Mouse (Mus musculus): ENCODE data around the gene Tmem184a. TPM values are rescaled to one million over a fixed set of nuclear protein-coding genes. Genes with fewer than 3 reads are reported as not detected.

Gene Tmem184a
- polyA plus RNA-seq, 1 experiment from 2014 or later = 1.3 TPM

- H3K27ac ChIP-seq (replicated peaks; ENCODE audit: low read depth, low read length) = no peak overlapping the region
- H3K9me3 ChIP-seq (replicated peaks; ENCODE audit: control insufficient read depth, low read length) = no peaks in the 10 kb centered on the region
- no peak for DNase-seq (ENCODE audit: low spot score)
- no peak overlapping the region for H3K4me2 ChIP-seq (ENCODE audit: low read depth, low read length)
- H3K36me3 ChIP-seq (replicated peaks; ENCODE audit: control insufficient read depth, insufficient read depth, low read depth, low read length) = no peaks in the 10 kb centered on the region
- no peak overlapping the region for H3K9ac ChIP-seq (replicated peaks; ENCODE audit: low read length)
- peaks cover 9% of the 10 kb centered on the region for H3K27me3 ChIP-seq (ENCODE audit: control insufficient read depth, insufficient read depth, low read length)
- no peak overlapping the region for H3K4me3 ChIP-seq (ENCODE audit: low read depth, low read length)
- no peaks in the 10 kb centered on the region for H3K4me1 ChIP-seq (ENCODE audit: control insufficient read depth, insufficient read depth, low read length)
- ATAC-seq (replicated peaks; ENCODE audit: insufficient number of reproducible peaks, low FRiP score, low TSS enrichment, low read depth) = no peak
- WGBS = 76% methylated on average over 15 of the region's 15 CpGs
Measured at GRCm38 (mm10) chr5:139811677-139812397, 7.9 kb downstream of the Tmem184a start.

GRCm38 (mm10) chr5:139809397-139809796 is 10.3 kb downstream of the Tmem184a start:
- ATAC-seq (replicated peaks; ENCODE audit: insufficient number of reproducible peaks, low FRiP score, low TSS enrichment, low read depth) = no peak
- 57% methylated on average over 4 of the region's 4 CpGs for WGBS
- Histone ChIP-seq H3K4me3 (ENCODE audit: low read depth, low read length) (no peak overlapping the region), H3K4me1 (ENCODE audit: control insufficient read depth, insufficient read depth, low read length) (no peaks in the 10 kb centered on the region; the same call in 1 of the 2 replicates), H3K27ac (replicated peaks; ENCODE audit: low read depth, low read length) (no peak overlapping the region), H3K9me3 (replicated peaks; ENCODE audit: control insufficient read depth, low read length) (no peaks in the 10 kb centered on the region), H3K27me3 (ENCODE audit: control insufficient read depth, insufficient read depth, low read length) (peaks cover 9% of the 10 kb centered on the region), H3K4me2 (ENCODE audit: low read depth, low read length) (no peak overlapping the region), H3K36me3 (replicated peaks; ENCODE audit: control insufficient read depth, insufficient read depth, low read depth, low read length) (no peaks in the 10 kb centered on the region), H3K9ac (replicated peaks; ENCODE audit: low read length) (no peak overlapping the region)
- DNase-seq (ENCODE audit: low spot score) = no peak

- Histone ChIP-seq H3K36me3 (replicated peaks; ENCODE audit: control insufficient read depth, insufficient read depth, low read depth, low read length) (no peaks in the 10 kb centered on the region), H3K4me2 (ENCODE audit: low read depth, low read length) (no peak overlapping the region), H3K4me1 (ENCODE audit: control insufficient read depth, insufficient read depth, low read length) (no peaks in the 10 kb centered on the region; the same call in 1 of the 2 replicates), H3K9ac (replicated peaks; ENCODE audit: low read length) (no peak overlapping the region), H3K4me3 (ENCODE audit: low read depth, low read length) (no peak overlapping the region), H3K27me3 (ENCODE audit: control insufficient read depth, insufficient read depth, low read length) (no peaks in the 10 kb centered on the region), H3K9me3 (replicated peaks; ENCODE audit: control insufficient read depth, low read length) (no peaks in the 10 kb centered on the region), H3K27ac (replicated peaks; ENCODE audit: low read depth, low read length) (no peak overlapping the region)
- ATAC-seq (replicated peaks; ENCODE audit: insufficient number of reproducible peaks, low FRiP score, low TSS enrichment, low read depth) (no peak), DNase-seq (ENCODE audit: low spot score) (no peak)
- WGBS = 89% methylated on average over 8 of the region's 8 CpGs
Measured at GRCm38 (mm10) chr5:139805924-139806323, 13.8 kb downstream of the Tmem184a start.

DNA sequence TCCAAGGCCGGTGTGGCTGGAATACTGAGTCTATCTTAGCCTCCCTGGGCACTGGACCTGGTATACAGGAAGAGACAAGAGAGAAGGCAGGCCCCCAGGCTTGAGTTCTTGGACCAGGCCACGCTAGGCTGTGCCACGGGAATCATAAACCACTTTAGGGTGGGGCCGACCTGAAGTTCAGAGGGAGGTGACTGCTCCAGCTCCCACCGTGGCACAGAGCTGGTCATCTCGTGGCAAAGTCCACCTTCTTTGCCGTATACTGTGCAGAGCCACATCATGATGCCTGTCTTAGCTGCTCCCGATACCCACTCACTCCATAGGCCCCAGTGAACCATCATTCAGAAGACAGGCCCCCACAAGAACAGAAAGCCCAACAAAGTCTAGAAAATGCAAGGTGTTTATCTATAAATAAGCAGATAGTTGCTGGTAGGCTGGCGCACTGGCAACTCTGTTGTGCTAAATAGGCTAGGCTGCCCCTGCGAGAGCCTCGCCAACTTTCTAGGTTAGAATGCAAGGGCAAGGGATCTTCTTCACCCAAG is 15.1 kb downstream of the Tmem184a start:
- ATAC-seq (replicated peaks; ENCODE audit: insufficient number of reproducible peaks, low FRiP score, low TSS enrichment, low read depth) (no peak), DNase-seq (ENCODE audit: low spot score) (no peak)
- no peak overlapping the region for H3K4me3 ChIP-seq (ENCODE audit: low read depth, low read length)
- no peaks in the 10 kb centered on the region for H3K27me3 ChIP-seq (ENCODE audit: control insufficient read depth, insufficient read depth, low read length)
- no peaks in the 10 kb centered on the region; the same call in 1 of the 2 replicates for H3K36me3 ChIP-seq (replicated peaks; ENCODE audit: control insufficient read depth, insufficient read depth, low read depth, low read length)
- no peak overlapping the region for H3K4me2 ChIP-seq (ENCODE audit: low read depth, low read length)
- no peaks in the 10 kb centered on the region; the same call in 1 of the 2 replicates for H3K4me1 ChIP-seq (ENCODE audit: control insufficient read depth, insufficient read depth, low read length)
- WGBS = 91% methylated on average over 11 of the region's 11 CpGs
- H3K9ac ChIP-seq (replicated peaks; ENCODE audit: low read length) = no peak overlapping the region
- H3K27ac ChIP-seq (replicated peaks; ENCODE audit: low read depth, low read length) = no peak overlapping the region
- no peaks in the 10 kb centered on the region for H3K9me3 ChIP-seq (replicated peaks; ENCODE audit: control insufficient read depth, low read length)

DNA sequence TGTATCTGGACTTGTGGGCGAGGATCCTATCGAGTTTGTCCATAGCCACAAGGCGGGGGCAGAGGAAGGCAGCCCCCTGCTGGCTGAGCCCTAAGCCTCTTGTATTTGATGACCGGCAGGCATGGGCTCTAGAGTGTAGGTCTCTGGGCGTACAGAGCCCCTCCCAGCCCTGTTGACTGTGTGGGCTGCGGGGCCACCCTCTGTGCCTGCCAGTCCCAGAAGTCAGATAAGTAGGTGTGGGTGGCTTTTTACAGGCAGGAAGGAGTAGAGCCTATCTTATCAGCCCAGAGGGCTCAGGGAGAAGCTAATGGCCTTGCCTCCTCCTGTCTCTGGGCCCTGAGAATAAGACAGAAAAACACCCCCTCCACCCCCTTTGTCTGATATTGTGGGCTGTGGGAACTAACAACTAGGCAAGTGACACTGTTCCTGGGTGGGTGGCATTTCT is 15.6 kb downstream of the Tmem184a start:
- DNase-seq (ENCODE audit: low spot score) (peak; percentile 35), ATAC-seq (replicated peaks; ENCODE audit: insufficient number of reproducible peaks, low FRiP score, low TSS enrichment, low read depth) (peak; percentile 45; the same call in 1 of the 2 replicates)
- no peak overlapping the region for H3K4me2 ChIP-seq (ENCODE audit: low read depth, low read length)

DNA sequence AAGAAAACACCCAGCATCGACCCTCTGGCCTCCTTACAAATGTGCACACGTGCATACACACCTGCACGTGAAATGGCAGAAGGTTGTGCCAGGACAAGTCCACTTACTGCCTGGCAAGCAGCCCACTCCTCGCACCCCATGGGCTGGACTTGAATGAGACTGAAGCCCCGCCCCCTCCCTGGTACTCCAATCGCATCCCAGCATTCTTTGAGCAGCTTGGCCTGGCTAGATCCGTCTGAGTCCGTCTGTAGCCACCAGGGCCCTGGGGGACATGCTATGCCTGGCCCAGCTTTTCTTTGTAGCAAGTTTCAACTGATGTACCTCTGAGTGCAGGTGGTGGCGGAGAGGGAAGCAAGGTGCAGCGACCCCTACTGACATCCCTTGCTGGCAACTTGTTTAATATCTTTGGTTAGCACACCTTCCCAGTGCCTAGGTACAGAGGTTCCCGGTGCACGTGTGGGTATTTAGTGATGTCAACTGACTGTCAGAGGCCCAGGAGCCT is 16.1 kb downstream of the Tmem184a start:
- Histone ChIP-seq H3K36me3 (replicated peaks; ENCODE audit: control insufficient read depth, insufficient read depth, low read depth, low read length) (no peaks in the 10 kb centered on the region; the same call in 1 of the 2 replicates), H3K9me3 (replicated peaks; ENCODE audit: control insufficient read depth, low read length) (no peaks in the 10 kb centered on the region), H3K4me3 (ENCODE audit: low read depth, low read length) (no peak overlapping the region), H3K4me2 (ENCODE audit: low read depth, low read length) (no peak overlapping the region), H3K4me1 (ENCODE audit: control insufficient read depth, insufficient read depth, low read length) (no peaks in the 10 kb centered on the region; the same call in 1 of the 2 replicates), H3K27me3 (ENCODE audit: control insufficient read depth, insufficient read depth, low read length) (no peaks in the 10 kb centered on the region), H3K9ac (replicated peaks; ENCODE audit: low read length) (no peak overlapping the region), H3K27ac (replicated peaks; ENCODE audit: low read depth, low read length) (no peak overlapping the region)
- ATAC-seq (replicated peaks; ENCODE audit: insufficient number of reproducible peaks, low FRiP score, low TSS enrichment, low read depth) (0 out of 2 replicates have a peak, but pooled peaks have one; percentile 41), DNase-seq (ENCODE audit: low spot score) (peak; percentile 75)
- WGBS = 9% methylated on average over 12 of the region's 12 CpGs

More for the DNA sequence above, 15.6 kb downstream of the Tmem184a start:
- H3K27me3 ChIP-seq (ENCODE audit: control insufficient read depth, insufficient read depth, low read length) = no peaks in the 10 kb centered on the region
- no peak overlapping the region for H3K4me3 ChIP-seq (ENCODE audit: low read depth, low read length)
- H3K36me3 ChIP-seq (replicated peaks; ENCODE audit: control insufficient read depth, insufficient read depth, low read depth, low read length) = no peaks in the 10 kb centered on the region; the same call in 1 of the 2 replicates
- no peaks in the 10 kb centered on the region for H3K9me3 ChIP-seq (replicated peaks; ENCODE audit: control insufficient read depth, low read length)
- no peak overlapping the region for H3K27ac ChIP-seq (replicated peaks; ENCODE audit: low read depth, low read length)
- H3K4me1 ChIP-seq (ENCODE audit: control insufficient read depth, insufficient read depth, low read length) = no peaks in the 10 kb centered on the region; the same call in 1 of the 2 replicates
- WGBS = 7% methylated on average over 6 of the region's 6 CpGs
- H3K9ac ChIP-seq (replicated peaks; ENCODE audit: low read length) = no peak overlapping the region

GRCm38 (mm10) chr5:139803165-139803564 is 16.6 kb downstream of the Tmem184a start:
- Histone ChIP-seq H3K27me3 (ENCODE audit: control insufficient read depth, insufficient read depth, low read length) (no peaks in the 10 kb centered on the region), H3K9me3 (replicated peaks; ENCODE audit: control insufficient read depth, low read length) (no peaks in the 10 kb centered on the region), H3K4me3 (ENCODE audit: low read depth, low read length) (no peak overlapping the region), H3K36me3 (replicated peaks; ENCODE audit: control insufficient read depth, insufficient read depth, low read depth, low read length) (no peaks in the 10 kb centered on the region; the same call in 1 of the 2 replicates), H3K4me1 (ENCODE audit: control insufficient read depth, insufficient read depth, low read length) (peaks cover 3% of the 10 kb centered on the region), H3K27ac (replicated peaks; ENCODE audit: low read depth, low read length) (no peak overlapping the region), H3K9ac (replicated peaks; ENCODE audit: low read length) (no peak overlapping the region), H3K4me2 (ENCODE audit: low read depth, low read length) (no peak overlapping the region)
- 85% methylated on average over 8 of the region's 8 CpGs for WGBS
- DNase-seq (ENCODE audit: low spot score) (no peak), ATAC-seq (replicated peaks; ENCODE audit: insufficient number of reproducible peaks, low FRiP score, low TSS enrichment, low read depth) (no peak)

DNA sequence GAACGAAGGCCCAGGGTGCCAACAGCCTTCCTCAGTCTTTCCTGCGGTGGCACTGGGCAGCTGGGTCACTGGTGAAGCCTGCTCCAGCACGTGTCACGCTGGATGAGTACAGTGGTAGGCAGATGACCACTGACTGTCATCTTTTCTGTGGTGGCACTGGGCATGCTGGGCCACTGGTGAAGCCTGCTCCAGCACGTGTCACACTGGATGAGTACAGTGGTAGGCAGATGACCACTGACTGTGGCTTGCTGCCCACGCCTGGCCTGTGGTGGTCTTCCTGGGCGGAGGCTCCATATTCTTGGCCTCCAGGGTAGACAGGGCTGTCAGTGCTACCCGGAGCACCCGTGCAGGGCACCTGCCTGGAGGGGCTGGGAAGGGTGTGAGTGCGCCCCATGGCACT is 17.8 kb downstream of the Tmem184a start:
- 90% methylated on average over 10 of the region's 10 CpGs for WGBS
- H3K36me3 ChIP-seq (replicated peaks; ENCODE audit: control insufficient read depth, insufficient read depth, low read depth, low read length) = no peaks in the 10 kb centered on the region; the same call in 1 of the 2 replicates
- H3K9me3 ChIP-seq (replicated peaks; ENCODE audit: control insufficient read depth, low read length) = no peaks in the 10 kb centered on the region
- DNase-seq (ENCODE audit: low spot score) (no peak), ATAC-seq (replicated peaks; ENCODE audit: insufficient number of reproducible peaks, low FRiP score, low TSS enrichment, low read depth) (no peak)
- no peak overlapping the region for H3K4me3 ChIP-seq (ENCODE audit: low read depth, low read length)
- H3K9ac ChIP-seq (replicated peaks; ENCODE audit: low read length) = no peak overlapping the region
- peaks cover 15% of the 10 kb centered on the region for H3K4me1 ChIP-seq (ENCODE audit: control insufficient read depth, insufficient read depth, low read length)
- no peaks in the 10 kb centered on the region for H3K27me3 ChIP-seq (ENCODE audit: control insufficient read depth, insufficient read depth, low read length)
- no peak overlapping the region for H3K4me2 ChIP-seq (ENCODE audit: low read depth, low read length)
- no peak overlapping the region for H3K27ac ChIP-seq (replicated peaks; ENCODE audit: low read depth, low read length)

Data from embryonic facial prominence, embryonic 11.5 days (tissue).